Mouse (Mus musculus) forebrain, embryonic 14.5 days (tissue): Measurements from ENCODE around the gene Ift22. TPM values are rescaled to one million over a fixed set of nuclear protein-coding genes. Genes with fewer than 3 reads are reported as not detected.

Experiments
- ATAC-seq: fragments of 200-750 bp; cut with Nextera tagmentation; 2 replicates; pipeline ENCODE4 v1.8.0; 2017; ENCODE audit warnings: mild to moderate bottlenecking, moderate library complexity
- DNase-seq: peaks from one replicate; pipeline ENCODE4 v3.0.0-alpha.2; 2015; ENCODE audit warnings: low spot score
- H3K27ac ChIP-seq: fragments of 300-500 bp; sonication (generic); 2 replicates; pipeline ENCODE4 v1.5.1; 2014; ENCODE audit warnings: low read depth, mild to moderate bottlenecking, control low read depth, low read length, moderate library complexity
- H3K27me3 ChIP-seq: fragments of 300-500 bp; sonication (generic); replicated peaks from 2 replicates; pipeline ENCODE4 v1.6.1; 2014; ENCODE audit warnings: low read length, control low read depth, mixed read lengths; ENCODE audit not compliant: control insufficient read depth, insufficient read depth
- H3K36me3 ChIP-seq: fragments of 300-500 bp; sonication (generic); 2 replicates; pipeline ENCODE4 v1.6.1; 2014; ENCODE audit warnings: low read length, control low read depth; ENCODE audit not compliant: control insufficient read depth, insufficient read depth
- H3K4me1 ChIP-seq: fragments of 300-500 bp; sonication (generic); 2 replicates; pipeline ENCODE4 v1.6.1; 2014; ENCODE audit warnings: antibody characterized with exemption, low read length, control low read depth; ENCODE audit not compliant: control insufficient read depth, insufficient read depth
- H3K4me2 ChIP-seq: fragments of 300-500 bp; sonication (generic); 2 replicates; pipeline ENCODE4 v1.6.1; 2014; ENCODE audit warnings: mild to moderate bottlenecking, control low read depth, low read length
- H3K4me3 ChIP-seq: fragments of 300-500 bp; sonication (generic); 2 replicates; pipeline ENCODE4 v1.5.1; 2014; ENCODE audit warnings: low read depth, low read length, control low read depth
- H3K9ac ChIP-seq: fragments of 300-500 bp; sonication (generic); 2 replicates; pipeline ENCODE4 v1.6.1; 2014; ENCODE audit warnings: mild to moderate bottlenecking, low read length, control low read depth, moderate library complexity
- H3K9me3 ChIP-seq: fragments of 300-500 bp; sonication (generic); replicated peaks from 2 replicates; pipeline ENCODE4 v1.6.1; 2016; ENCODE audit warnings: low read length, control low read depth, mixed read lengths; ENCODE audit not compliant: control insufficient read depth
- WGBS: fragments of 180-500 bp; shearing (Covaris S2); extraction: QIAGEN DNeasy Blood & Tissue Kit; methylation state at CpG from one replicate; pipeline ENCODE4 v1.1.7; 2014; 5-methylcytosine and 5-hydroxymethylcytosine counted together
- polyA plus RNA-seq: library from polyadenylated mRNA; unstranded; fragments of >200 nt; fragmentation: Nextera tagmentation; extraction: Ambion mirVana; gene quantifications from 2 replicates; pipeline ENCODE4 v1.2.1, GENCODE M21; 2014

Gene Ift22
- polyA plus RNA-seq, 1 experiment from 2014 or later, result 158 TPM

GRCm38 (mm10) chr5:136952153-136952552 lies 44.2 kb downstream of the Ift22 start:
- no peak overlapping the region for H3K4me3 ChIP-seq
- no peaks in the 10 kb centered on the region for H3K27me3 ChIP-seq
- H3K27ac ChIP-seq, result no peak overlapping the region
- no peak overlapping the region for H3K4me2 ChIP-seq
- H3K9me3 ChIP-seq, result no peaks in the 10 kb centered on the region
- no peaks in the 10 kb centered on the region; the same call in 1 of the 2 replicates for H3K36me3 ChIP-seq
- ATAC-seq, result no peak
- WGBS, result 82% methylated on average over 4 of the region's 4 CpGs
- DNase-seq, result no peak
- H3K4me1 ChIP-seq, result peaks cover 9% of the 10 kb centered on the region
- no peak overlapping the region for H3K9ac ChIP-seq

- Histone ChIP-seq H3K4me1 (peaks cover 9% of the 10 kb centered on the region), H3K27me3 (no peaks in the 10 kb centered on the region), H3K9me3 (no peaks in the 10 kb centered on the region), H3K9ac (peak within 1 kb of the TSS; percentile 72), H3K27ac (peak within 1 kb of the TSS; percentile 61; the same call in 1 of the 2 replicates), H3K4me2 (peak within 1 kb of the TSS; percentile 73), H3K4me3 (peak within 1 kb of the TSS; percentile 58), H3K36me3 (peaks cover 3% of the 10 kb centered on the region; the same call in 1 of the 2 replicates)
- under 1% methylated on average over 22 of the region's 23 CpGs for WGBS
- peak; percentile 99 for ATAC-seq
- peak; percentile 99 for DNase-seq
Measured at GRCm38 (mm10) chr5:136953015-136953414, 45.1 kb downstream of the Ift22 start, which contains the start of gene Fis1. Fis1 (plus strand) TSS chr5:136953275.

- peak overlapping the region; percentile 72 for H3K9ac ChIP-seq
- H3K9me3 ChIP-seq, result no peaks in the 10 kb centered on the region
- H3K27ac ChIP-seq, result peak overlapping the region; percentile 61; the same call in 1 of the 2 replicates
- H3K36me3 ChIP-seq, result peaks cover 3% of the 10 kb centered on the region; the same call in 1 of the 2 replicates
- H3K4me1 ChIP-seq, result peaks cover 9% of the 10 kb centered on the region
- DNase-seq, result peak; percentile 17
- no peak; the same call in 1 of the 2 replicates for ATAC-seq
- peak overlapping the region; percentile 58 for H3K4me3 ChIP-seq
- no peaks in the 10 kb centered on the region for H3K27me3 ChIP-seq
- WGBS, result 3% methylated on average over 12 of the region's 12 CpGs
- H3K4me2 ChIP-seq, result peak overlapping the region; percentile 73
Measured at GRCm38 (mm10) chr5:136953440-136953951, 45.5 kb downstream of the Ift22 start.

- Histone ChIP-seq H3K4me3 (no peak overlapping the region), H3K36me3 (peaks cover 3% of the 10 kb centered on the region; the same call in 1 of the 2 replicates), H3K9me3 (no peaks in the 10 kb centered on the region), H3K27me3 (no peaks in the 10 kb centered on the region), H3K4me1 (peaks cover 9% of the 10 kb centered on the region), H3K9ac (no peak overlapping the region), H3K4me2 (no peak overlapping the region), H3K27ac (no peak overlapping the region)
- DNase-seq (no peak), ATAC-seq (no peak)
- 96% methylated on average over 4 of the region's 4 CpGs for WGBS
Measured at GRCm38 (mm10) chr5:136955622-136956021, 47.7 kb downstream of the Ift22 start.

GRCm38 (mm10) chr5:136957250-136957649 lies 49.3 kb downstream of the Ift22 start:
- no peak for ATAC-seq
- no peaks in the 10 kb centered on the region for H3K9me3 ChIP-seq
- no peak overlapping the region for H3K4me2 ChIP-seq
- no peak overlapping the region for H3K4me3 ChIP-seq
- peaks cover 12% of the 10 kb centered on the region for H3K4me1 ChIP-seq
- no peak for DNase-seq
- no peak overlapping the region for H3K9ac ChIP-seq
- whole genome bisulfite sequencing, result 100% methylated on average over 1 of the region's 1 CpGs
- no peaks in the 10 kb centered on the region for H3K27me3 ChIP-seq
- H3K27ac ChIP-seq, result no peak overlapping the region
- H3K36me3 ChIP-seq, result peaks cover 3% of the 10 kb centered on the region; the same call in 1 of the 2 replicates

GRCm38 (mm10) chr5:136958991-136959605 lies 51.1 kb downstream of the Ift22 start:
- 71% methylated on average over 5 of the region's 5 CpGs for WGBS
- H3K9ac ChIP-seq, result no peak overlapping the region
- H3K36me3 ChIP-seq, result peaks cover 14% of the 10 kb centered on the region
- H3K9me3 ChIP-seq, result no peaks in the 10 kb centered on the region
- ATAC-seq (no peak), DNase-seq (no peak)
- H3K4me1 ChIP-seq, result peaks cover 13% of the 10 kb centered on the region
- H3K4me2 ChIP-seq, result no peak overlapping the region
- H3K4me3 ChIP-seq, result no peak overlapping the region
- H3K27ac ChIP-seq, result no peak overlapping the region
- H3K27me3 ChIP-seq, result no peaks in the 10 kb centered on the region

- no peak overlapping the region for H3K27ac ChIP-seq
- peaks cover 24% of the 10 kb centered on the region for H3K36me3 ChIP-seq
- WGBS, result 90% methylated on average over 6 of the region's 6 CpGs
- no peak overlapping the region for H3K4me2 ChIP-seq
- DNase-seq, result no peak
- no peak overlapping the region for H3K9ac ChIP-seq
- ATAC-seq, result no peak
- no peaks in the 10 kb centered on the region for H3K27me3 ChIP-seq
- H3K4me3 ChIP-seq, result no peak overlapping the region
- H3K4me1 ChIP-seq, result peaks cover 10% of the 10 kb centered on the region; the same call in 1 of the 2 replicates
- H3K9me3 ChIP-seq, result no peaks in the 10 kb centered on the region
Measured at GRCm38 (mm10) chr5:136960053-136960452, 52.1 kb downstream of the Ift22 start.

- 23% methylated on average over 5 of the region's 5 CpGs for WGBS
- Histone ChIP-seq H3K4me1 (peaks cover 6% of the 10 kb centered on the region; the same call in 1 of the 2 replicates), H3K9ac (peak overlapping the region; percentile 70), H3K27ac (peak overlapping the region; percentile 83), H3K9me3 (no peaks in the 10 kb centered on the region), H3K4me3 (peak overlapping the region; percentile 64), H3K36me3 (peaks cover 38% of the 10 kb centered on the region), H3K4me2 (peak overlapping the region; percentile 93), H3K27me3 (no peaks in the 10 kb centered on the region)
- ATAC-seq, result no peak; the same call in none of the 2 replicates
- no peak for DNase-seq
Measured at GRCm38 (mm10) chr5:136961334-136961982, 53.5 kb downstream of the Ift22 start.
